Mouse (Mus musculus) MEL (cell line): ENCODE data around the gene Rerg.

Experiments
- CHD2 ChIP-seq: IDR thresholded peaks from 2 replicates; pipeline ENCODE4 v1.6.1; 2011; ENCODE audit warnings: low read length, improper control_type of control experiment
- MYC ChIP-seq: IDR thresholded peaks from 2 replicates; pipeline ENCODE4 v1.6.1; 2011; ENCODE audit warnings: low read depth, mild to moderate bottlenecking, low read length, improper control_type of control experiment, moderate library complexity
- RAD21 ChIP-seq: IDR thresholded peaks from 2 replicates; pipeline ENCODE4 v1.6.1; 2011; ENCODE audit warnings: mild to moderate bottlenecking, low read depth, low read length, improper control_type of control experiment

DNA sequence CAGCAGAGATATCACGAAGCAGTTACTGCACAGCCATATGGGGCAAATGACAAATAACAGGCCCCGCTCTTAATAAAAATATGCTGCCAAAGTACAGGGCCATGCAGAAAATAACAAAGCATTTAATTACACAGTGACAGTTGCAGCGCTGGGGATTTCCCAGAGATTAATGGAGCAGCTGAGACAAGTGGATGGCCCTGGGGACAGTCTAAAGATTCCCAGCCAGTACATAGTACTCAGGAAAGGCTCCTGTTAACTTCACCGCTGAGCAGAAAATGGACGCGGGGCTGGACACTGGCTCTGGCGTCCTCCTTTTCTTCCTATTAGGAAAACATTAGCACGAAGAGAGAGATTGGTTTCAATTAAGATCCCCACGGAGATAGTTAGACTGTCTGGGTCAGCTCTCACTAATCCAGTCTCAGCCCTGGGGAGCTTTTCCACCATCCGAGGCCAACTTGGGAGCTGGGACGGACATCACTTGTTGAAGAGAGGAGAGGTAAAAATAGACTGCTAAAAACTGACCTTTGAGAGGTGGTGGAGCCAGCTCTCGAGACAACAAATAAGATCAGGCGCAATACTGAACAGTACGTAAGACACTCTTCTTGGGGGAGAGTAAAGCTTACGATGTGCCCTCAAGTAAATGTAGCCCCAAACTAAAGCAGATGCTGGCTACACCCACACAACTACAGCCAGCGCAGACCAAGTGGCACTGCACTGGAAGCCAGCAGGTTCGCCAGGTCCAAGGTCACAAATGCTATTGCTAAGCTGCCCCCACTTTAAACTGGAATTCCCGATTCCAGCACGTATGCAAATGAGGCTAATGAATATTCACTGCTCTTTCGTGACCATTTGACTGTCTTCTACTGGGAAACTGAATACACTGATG is 34.5 kb downstream of the Rerg start:
- TF ChIP-seq CHD2 = no peak
- TF ChIP-seq RAD21 = no peak
- TF ChIP-seq MYC = no peak
